Mouse (Mus musculus) embryo, embryonic 11 days (tissue): ENCODE measurements around the gene Hist1h1c.
"Not testable (repeated sequence)": the region's sequence is repeated elsewhere in the genome, so short reads cannot be mapped to it uniquely, and the experiment has no call there.

Source experiments
- DNase-seq: peaks from one replicate; pipeline ENCODE4 v3.0.0-alpha.2; 2015

Hist1h1c gene

DNA sequence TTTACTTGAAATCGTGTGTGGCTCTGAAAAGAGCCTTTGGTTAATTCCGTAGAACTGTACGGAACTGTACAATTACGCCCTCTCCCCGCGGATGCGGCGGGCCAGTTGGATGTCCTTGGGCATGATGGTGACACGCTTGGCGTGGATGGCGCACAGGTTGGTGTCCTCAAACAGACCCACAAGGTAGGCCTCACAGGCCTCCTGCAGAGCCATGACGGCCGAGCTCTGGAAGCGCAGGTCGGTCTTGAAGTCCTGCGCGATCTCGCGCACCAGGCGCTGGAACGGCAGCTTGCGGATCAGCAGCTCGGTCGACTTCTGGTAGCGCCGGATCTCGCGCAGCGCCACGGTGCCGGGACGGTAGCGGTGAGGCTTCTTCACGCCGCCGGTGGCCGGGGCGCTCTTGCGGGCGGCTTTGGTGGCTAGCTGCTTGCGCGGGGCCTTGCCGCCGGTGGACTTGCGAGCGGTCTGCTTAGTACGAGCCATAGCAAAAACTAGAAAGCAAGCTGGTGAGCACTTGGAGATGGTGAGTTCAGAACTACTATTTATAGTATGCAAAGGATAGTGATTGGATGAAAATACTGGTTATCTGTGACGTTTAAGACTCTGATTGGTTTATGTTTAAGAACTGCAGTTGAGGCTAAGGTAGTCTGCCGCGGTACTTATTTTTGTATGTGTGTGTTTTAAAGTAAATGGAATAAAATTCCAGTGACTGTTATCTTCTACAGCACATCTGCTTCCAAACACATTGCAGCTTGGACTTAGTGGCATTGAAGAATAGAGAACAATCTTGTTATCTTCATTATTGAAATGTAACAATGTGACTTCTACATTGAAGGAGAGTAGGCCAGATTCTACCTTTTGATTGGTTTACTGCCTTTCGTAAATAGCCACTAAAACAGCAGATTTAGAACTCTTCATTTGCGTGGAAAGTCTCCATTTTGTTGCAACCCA lies 23.5 kb downstream of the Hist1h1c start, which contains the start of gene Hist1h3a:
Gene Hist1h3a (minus strand): TSS at position 516 of the 951 bp plus-strand sequence.
- DNase-seq, result peak; percentile 87

DNA sequence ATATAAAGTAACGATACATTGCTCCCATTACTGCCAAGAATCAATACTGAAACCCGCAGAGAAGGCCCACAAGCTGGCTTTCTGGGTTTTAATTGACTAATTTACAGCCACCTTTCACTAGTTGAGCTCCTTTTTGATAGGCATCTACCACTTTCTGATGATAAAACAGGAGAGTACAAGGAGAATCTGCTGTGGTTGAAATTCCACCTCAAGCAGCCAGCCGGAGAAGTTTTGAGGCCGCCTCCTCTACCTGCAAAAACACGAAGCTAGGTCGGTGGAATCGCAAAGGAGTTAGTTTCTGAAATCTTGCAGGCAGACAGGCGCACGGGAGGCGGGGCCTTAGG lies 24.6 kb downstream of the Hist1h1c start:
- DNase-seq, result no peak

DNA sequence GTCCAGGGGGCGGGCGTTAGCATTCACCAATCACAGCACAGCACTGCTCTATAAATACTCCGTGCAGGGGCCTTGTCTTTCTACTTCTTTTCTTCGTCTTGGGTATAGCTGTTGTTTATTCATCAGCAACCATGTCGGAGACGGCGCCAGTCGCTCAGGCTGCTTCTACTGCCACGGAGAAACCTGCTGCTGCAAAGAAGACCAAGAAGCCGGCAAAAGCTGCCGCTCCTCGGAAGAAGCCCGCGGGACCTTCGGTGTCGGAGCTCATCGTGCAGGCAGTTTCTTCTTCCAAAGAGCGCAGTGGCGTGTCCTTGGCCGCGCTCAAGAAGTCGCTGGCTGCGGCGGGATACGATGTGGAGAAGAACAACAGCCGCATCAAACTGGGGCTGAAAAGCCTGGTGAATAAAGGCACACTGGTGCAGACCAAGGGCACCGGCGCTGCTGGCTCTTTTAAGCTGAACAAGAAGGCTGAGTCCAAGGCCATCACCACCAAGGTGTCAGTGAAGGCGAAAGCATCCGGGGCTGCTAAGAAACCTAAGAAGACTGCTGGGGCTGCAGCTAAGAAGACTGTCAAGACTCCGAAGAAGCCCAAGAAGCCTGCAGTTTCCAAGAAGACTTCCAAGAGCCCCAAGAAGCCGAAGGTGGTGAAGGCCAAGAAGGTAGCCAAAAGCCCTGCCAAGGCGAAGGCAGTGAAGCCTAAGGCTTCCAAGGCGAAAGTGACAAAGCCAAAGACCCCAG lies 25.1 kb downstream of the Hist1h1c start, which contains the start of gene Hist1h1a:
Gene Hist1h1a (plus strand): TSS at position 81 of the 738 bp plus-strand sequence.
- peak; percentile 96 for DNase-seq

DNA sequence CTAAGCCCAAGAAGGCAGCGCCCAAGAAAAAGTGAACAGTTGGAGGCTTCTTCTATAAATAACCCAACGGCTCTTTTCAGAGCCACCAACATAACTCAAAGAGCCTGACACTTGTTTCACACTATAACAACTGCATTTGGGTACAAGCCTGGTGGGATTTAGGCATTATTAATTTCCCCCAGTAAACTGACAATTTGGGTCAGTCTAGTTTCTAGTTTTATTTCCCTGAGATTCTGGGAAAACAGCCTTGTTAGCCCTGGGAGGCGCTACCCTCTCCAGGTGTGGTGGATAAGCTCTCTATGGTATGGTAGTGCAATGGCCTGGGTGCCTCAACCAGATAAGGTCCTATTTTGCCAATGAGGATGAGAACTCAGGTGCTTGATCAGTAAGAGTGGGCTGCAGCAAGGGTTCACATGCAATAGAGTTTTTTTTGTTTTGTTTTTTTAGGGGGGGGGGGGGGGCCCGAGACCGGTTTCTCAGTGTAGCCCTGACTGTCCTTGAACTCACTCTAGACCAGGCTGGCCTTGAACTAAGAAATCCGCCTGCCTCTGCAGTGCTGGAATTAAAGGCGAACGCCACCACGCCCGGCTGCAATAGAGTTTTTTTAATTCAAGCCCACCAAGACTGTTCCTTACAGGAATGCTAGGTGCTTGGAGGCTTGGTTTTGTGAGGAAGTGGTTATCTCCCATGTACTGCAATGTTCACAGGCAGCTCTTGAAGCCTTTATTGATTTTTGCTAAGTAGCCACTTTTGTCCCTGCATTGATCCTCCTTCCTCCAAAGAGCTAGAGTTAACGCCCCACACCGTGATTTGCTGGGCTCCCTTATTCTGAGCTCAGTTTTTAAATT lies 25.9 kb downstream of the Hist1h1c start:
- DNase-seq, result peak; percentile 37

DNA sequence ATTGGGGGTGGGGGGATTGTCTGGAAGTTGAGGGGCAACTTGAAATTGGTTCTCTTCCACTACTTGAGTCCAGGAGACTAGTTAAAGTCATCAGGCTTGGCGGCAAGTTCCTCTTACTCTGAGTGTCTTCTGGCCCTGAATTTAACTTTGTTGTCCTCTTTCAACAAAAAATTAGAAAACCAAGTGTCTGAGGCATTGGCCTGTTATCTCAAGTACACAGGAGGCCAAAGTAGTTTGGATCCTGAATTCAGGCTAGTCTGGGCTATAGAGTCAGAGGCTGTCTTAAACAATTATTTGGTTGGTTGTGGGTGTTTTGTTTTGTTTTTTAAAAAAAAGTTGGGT lies 26.5 kb downstream of the Hist1h1c start:
- DNase-seq, result no peak

DNA sequence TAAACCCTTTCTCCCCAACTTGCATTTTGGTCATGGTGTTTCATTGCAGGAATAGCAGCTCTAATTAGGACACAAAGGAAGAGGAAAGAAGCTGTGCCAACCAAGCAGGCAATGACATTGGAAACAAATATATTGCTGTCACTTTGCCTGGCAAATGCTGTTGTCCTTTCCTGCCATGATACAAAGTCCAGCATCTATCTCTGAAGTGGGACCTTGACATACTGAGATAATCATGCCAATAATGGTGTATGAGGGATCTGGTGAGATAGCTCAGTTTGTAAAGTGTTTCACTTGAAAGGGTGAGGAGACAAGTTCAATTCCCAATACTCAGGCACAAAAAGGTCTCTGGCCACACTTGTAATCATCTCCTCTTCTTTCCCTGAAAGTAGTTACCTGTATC lies 28.2 kb downstream of the Hist1h1c start:
- DNase-seq, result no peak

DNA sequence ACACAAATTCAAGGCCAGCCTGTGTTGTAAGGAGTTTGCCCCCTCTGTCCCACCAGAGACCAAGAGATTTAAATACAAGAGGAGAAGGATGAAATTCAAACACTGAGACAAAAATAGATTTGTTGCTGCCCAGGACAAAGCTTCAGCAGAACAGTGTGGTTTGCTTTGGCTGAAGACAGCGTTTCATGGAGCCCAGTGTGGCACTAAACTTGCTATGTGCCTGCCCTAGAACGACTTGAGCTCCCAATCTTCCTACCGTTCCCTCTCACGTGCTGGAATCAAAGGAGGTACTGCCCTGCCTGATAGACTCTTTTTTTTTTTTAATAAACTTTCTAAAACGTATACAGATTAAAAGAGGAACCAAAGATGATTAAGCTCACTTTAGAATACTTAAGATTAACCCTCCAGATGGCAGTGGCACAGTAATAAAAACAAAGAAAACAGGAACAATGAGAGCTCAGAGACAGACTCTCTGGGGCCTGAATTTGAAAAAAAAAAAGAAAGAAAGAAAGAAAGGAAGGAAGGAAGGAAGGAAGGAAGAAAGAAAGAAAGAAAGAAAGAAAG lies 30.3 kb downstream of the Hist1h1c start:
- DNase-seq, result no peak

DNA sequence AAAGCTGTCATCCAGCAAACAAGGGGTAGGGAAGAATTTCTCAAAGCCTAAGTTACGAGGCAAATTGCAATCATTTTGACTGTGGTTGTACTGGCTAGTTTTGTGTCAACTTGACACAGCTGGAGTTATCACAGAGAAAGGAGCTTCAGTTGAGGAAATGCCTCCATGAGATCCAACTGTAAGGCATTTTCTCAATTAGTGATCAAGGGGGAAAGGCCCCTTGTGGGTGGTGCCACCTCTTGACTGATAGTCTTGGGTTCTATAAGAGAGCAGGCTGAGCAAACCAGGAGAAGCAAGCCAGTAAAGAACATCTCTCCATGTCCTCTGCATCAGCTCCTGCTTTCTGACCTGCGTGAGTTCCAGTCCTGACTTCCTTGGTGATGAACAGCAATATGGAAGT lies 31.0 kb downstream of the Hist1h1c start, which contains the start of gene Trim38:
Gene Trim38 (plus strand): TSS at position 301 of the 400 bp plus-strand sequence.
- not testable (repeated sequence) for DNase-seq

DNA sequence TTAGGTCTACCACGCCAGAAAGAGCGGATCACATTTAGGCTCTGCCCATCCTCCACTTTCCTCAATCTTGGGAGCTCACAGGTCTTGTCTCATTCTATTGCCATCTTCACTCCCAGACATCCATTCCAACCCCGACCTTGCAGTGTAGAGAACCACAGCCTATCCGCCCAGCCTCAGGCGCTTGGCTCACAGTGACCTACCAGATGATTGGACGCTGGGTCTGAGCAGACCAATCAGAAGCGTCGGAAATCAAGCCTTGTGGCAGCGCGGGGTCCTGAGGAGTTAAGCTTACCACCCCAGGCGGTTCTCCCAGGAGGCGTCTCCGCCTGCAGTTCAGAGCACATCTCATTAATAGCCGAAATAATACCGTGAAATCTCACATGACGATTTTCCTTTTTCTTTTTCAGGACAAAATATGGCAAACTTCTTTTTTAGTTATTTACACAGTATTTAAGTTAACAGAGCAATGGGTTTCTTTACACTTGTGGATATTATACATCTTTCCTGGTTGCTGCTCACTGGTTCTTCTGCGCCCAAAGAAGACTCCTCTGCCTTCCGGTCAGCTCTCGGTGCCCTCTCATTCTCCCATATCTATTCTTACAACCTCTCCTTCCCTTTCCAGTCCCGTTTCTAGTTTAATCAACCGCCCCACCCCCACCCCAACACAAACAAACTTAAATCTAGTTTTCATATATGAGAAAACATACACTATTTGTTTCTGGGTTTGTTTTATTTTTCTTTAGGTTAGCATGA lies 34.1 kb downstream of the Hist1h1c start:
- DNase-seq, result peak; percentile 85

DNA sequence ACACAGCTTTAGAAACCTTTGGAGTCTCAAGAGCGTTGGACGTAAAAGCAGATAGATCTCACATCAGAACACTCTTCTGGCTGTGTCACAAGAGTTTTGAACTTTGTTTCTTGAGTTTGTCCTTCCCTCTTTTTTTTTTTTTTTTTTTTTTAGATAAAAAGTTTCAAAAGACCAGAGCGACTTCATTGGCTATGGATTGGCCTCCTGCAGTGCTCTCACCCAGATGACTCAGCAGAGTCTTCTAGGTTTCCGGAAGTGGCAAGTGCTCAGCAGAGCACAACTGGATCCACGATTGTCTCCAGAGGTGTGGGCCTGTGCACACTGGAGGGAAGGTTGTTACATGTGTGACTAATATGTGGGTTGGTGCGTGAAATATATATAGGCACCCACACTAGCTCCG lies 39.7 kb downstream of the Hist1h1c start:
- DNase-seq, result no peak

DNA sequence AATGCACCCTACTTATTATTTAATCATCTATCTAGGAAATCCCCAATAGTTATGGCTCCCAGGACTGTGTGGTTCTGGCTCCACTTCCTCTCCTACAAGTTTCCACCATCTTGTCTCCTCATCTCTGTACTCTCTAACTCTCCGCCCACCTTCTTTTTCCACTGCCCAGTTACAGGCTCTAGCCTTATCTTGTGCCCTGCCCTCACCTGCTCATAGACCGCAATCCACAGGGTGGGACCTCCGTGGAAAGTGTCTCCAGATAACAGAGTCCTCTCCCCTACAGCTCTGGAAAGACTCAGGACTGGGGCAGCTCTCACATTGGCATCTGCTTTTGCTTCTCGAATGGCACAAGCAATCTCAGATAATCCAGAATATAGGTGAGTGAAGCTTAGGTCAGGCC lies 40.4 kb downstream of the Hist1h1c start:
- no peak for DNase-seq
